25 mouse cellular contexts compared by ENCODE assay signal in the genomic region with DNA sequence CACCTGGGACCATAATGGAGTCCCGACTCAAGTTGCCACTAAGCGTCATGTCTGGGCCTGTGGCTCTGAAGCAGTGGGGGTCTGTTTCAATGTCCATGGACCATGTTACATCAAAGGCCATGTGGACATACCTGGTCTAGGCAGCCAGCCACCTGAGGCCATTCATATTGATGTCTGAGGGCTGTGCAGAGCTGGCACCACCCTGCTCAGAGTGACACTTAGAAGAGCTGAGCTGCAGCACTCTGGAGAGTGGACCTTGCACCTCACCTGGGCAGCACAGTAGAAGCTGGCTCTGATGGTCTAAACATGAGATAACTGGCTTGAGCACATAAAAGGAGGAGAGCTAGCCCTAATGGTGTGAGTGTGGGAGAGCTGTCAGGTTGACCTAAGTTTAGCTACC.
"Had no signal": no experiment of that assay in that cellular context is flagged by ENCODE, and none has a peak within 500 bp of the region (broad histone marks: within the 10 kb centered on the region; RNA-seq: fewer than 3 reads in every experiment).

No protein-coding gene starts in this region.

- ATAC-seq: forebrain, postnatal 0 days; hindbrain, postnatal 0 days; liver, embryonic 12.5 days had no signal

- H3K4me2 ChIP-seq: heart, embryonic 12.5 days; hindbrain, embryonic 13.5 days; hindbrain, embryonic 15.5 days; kidney, embryonic 15.5 days; limb, embryonic 13.5 days; limb, embryonic 15.5 days; liver, embryonic 12.5 days had no signal

- H3K27me3 ChIP-seq: heart, embryonic 12.5 days; hindbrain, embryonic 13.5 days; hindbrain, embryonic 15.5 days; kidney, embryonic 15.5 days; limb, embryonic 13.5 days; limb, embryonic 15.5 days; liver, embryonic 12.5 days had no signal

- H3K4me1 ChIP-seq: heart, embryonic 10.5 days; heart, embryonic 12.5 days; hindbrain, embryonic 13.5 days; hindbrain, embryonic 15.5 days; kidney, embryonic 15.5 days; limb, embryonic 13.5 days; liver, embryonic 12.5 days had no signal

- H3K9me3 ChIP-seq: heart, embryonic 10.5 days; hindbrain, embryonic 15.5 days; limb, embryonic 15.5 days had no signal

- H3K9ac ChIP-seq: forebrain, postnatal 0 days; heart, embryonic 12.5 days; hindbrain, embryonic 13.5 days; hindbrain, embryonic 15.5 days; kidney, embryonic 15.5 days; limb, embryonic 13.5 days; limb, embryonic 15.5 days; liver, embryonic 12.5 days; liver, embryonic 14.5 days had no signal

- H3K36me3 ChIP-seq: heart, embryonic 10.5 days; heart, embryonic 12.5 days; hindbrain, embryonic 13.5 days; hindbrain, embryonic 15.5 days; kidney, embryonic 15.5 days; limb, embryonic 13.5 days; limb, embryonic 15.5 days; liver, embryonic 12.5 days had no signal

- DNase-seq: forebrain, postnatal 0 days; gastrocnemius, postnatal 14 days; gastrocnemius, postnatal 36 days; heart, adult 18-20 months; heart, postnatal 10 days; heart, postnatal 36 days; kidney, adult 11 months; kidney, adult 2 months; kidney, adult 9 months; kidney, postnatal 14 days; kidney, postnatal 36 days; left cerebral cortex, postnatal 4 days had no signal

- H3K4me3 ChIP-seq: heart, embryonic 10.5 days; heart, embryonic 12.5 days; hindbrain, embryonic 13.5 days; hindbrain, embryonic 15.5 days; kidney, embryonic 15.5 days; layer of hippocampus, adult 2 months; left cerebral cortex, adult 2 months; limb, embryonic 13.5 days; limb, embryonic 15.5 days; liver, embryonic 12.5 days had no signal

- H3K27ac ChIP-seq: heart, embryonic 10.5 days; hindbrain, embryonic 13.5 days; hindbrain, embryonic 15.5 days; hindbrain, postnatal 0 days; kidney, embryonic 15.5 days; kidney, postnatal 0 days; layer of hippocampus, adult 2 months; left cerebral cortex, adult 2 months; limb, embryonic 13.5 days; limb, embryonic 15.5 days; liver, embryonic 12.5 days; liver, embryonic 14.5 days had no signal
